Mouse (Mus musculus) limb, embryonic 14.5 days (tissue): ENCODE results near the gene Taf10. TPM values are rescaled to one million over a fixed set of nuclear protein-coding genes. Genes with fewer than 3 reads are reported as not detected.

ENCODE experiments used
- ATAC-seq: fragments of 200-750 bp; cut with Nextera tagmentation; 2 replicates; pipeline ENCODE4 v1.8.0; 2017; ENCODE audit warnings: low read depth, moderate number of reproducible peaks, moderate TSS enrichment; ENCODE audit not compliant: low FRiP score
- DNase-seq: peaks from one replicate; pipeline ENCODE4 v3.0.0-alpha.2; 2015; ENCODE audit warnings: low spot score
- H3K27ac ChIP-seq: fragments of 300-500 bp; sonication (generic); replicated peaks from 2 replicates; pipeline ENCODE4 v1.5.1; 2014; ENCODE audit warnings: low read depth, mild to moderate bottlenecking, low read length, moderate library complexity, mixed read lengths
- H3K27me3 ChIP-seq: fragments of 300-500 bp; sonication (generic); 2 replicates; pipeline ENCODE4 v1.6.1; 2014; ENCODE audit warnings: low read length, mixed read lengths; ENCODE audit not compliant: control insufficient read depth, insufficient read depth
- H3K36me3 ChIP-seq: fragments of 300-500 bp; sonication (generic); 2 replicates; pipeline ENCODE4 v1.6.1; 2014; ENCODE audit warnings: mild to moderate bottlenecking, low read length, moderate library complexity, mixed read lengths; ENCODE audit not compliant: control insufficient read depth, insufficient read depth
- H3K4me1 ChIP-seq: fragments of 300-500 bp; sonication (generic); 2 replicates; pipeline ENCODE4 v1.6.1; 2014; ENCODE audit warnings: antibody characterized with exemption, low read length, mixed read lengths; ENCODE audit not compliant: control insufficient read depth, insufficient read depth
- H3K4me2 ChIP-seq: fragments of 300-500 bp; sonication (generic); replicated peaks from 2 replicates; pipeline ENCODE4 v1.6.1; 2014; ENCODE audit warnings: low read depth, mild to moderate bottlenecking, low read length, moderate library complexity; ENCODE audit not compliant: severe bottlenecking
- H3K4me3 ChIP-seq: fragments of 300-500 bp; sonication (generic); replicated peaks from 2 replicates; pipeline ENCODE4 v1.5.1; 2014; ENCODE audit warnings: low read length
- H3K9ac ChIP-seq: fragments of 300-500 bp; sonication (generic); 2 replicates; pipeline ENCODE4 v1.6.1; 2014; ENCODE audit warnings: mild to moderate bottlenecking, low read depth, low read length, moderate library complexity; ENCODE audit not compliant: severe bottlenecking
- H3K9me3 ChIP-seq: fragments of 300-500 bp; sonication (generic); 2 replicates; pipeline ENCODE4 v1.6.1; 2016; ENCODE audit warnings: low read length; ENCODE audit not compliant: control insufficient read depth
- POLR2A ChIP-seq: fragments of 200-500 bp; IDR thresholded peaks from 2 replicates; pipeline ENCODE4 v1.8.0; 2012; ENCODE audit warnings: inconsistent platforms, mild to moderate bottlenecking, moderate library complexity, borderline replicate concordance; ENCODE audit not compliant: insufficient read depth, insufficient read length; ENCODE audit errors: extremely low read depth
- WGBS: fragments of 180-500 bp; shearing (Covaris S2); extraction: QIAGEN DNeasy Blood & Tissue Kit; methylation state at CpG from one replicate; pipeline ENCODE4 v1.1.7; 2014; 5-methylcytosine and 5-hydroxymethylcytosine counted together
- polyA plus RNA-seq, 2 experiments: library from polyadenylated mRNA; depleted of rRNA in 1 of 2; stranded (reverse) in 1 of 2; unstranded in 1 of 2; fragments of >200 nt; fragmentation: Nextera tagmentation in 1 of 2; extraction: Ambion mirVana in 1 of 2; gene quantifications; 2 replicates each; pipeline versions ENCODE4 v1.2.1 to v1.2.3; 2012 to 2014

Gene Taf10
- polyA plus RNA-seq, 2 experiments, result 163 to 251 TPM

GRCm38 (mm10) chr7:105708733-105709132 is 35.4 kb downstream of the Taf10 start:
- H3K4me3 ChIP-seq, result no peak overlapping the region
- no peak overlapping the region for H3K27ac ChIP-seq
- no peak overlapping the region for H3K4me2 ChIP-seq
- no peaks in the 10 kb centered on the region for H3K36me3 ChIP-seq
- DNase-seq, result no peak
- WGBS, result 96% methylated on average over 5 of the region's 5 CpGs
- no peaks in the 10 kb centered on the region for H3K4me1 ChIP-seq
- no peak for ATAC-seq
- no peak overlapping the region for H3K9ac ChIP-seq
- TF ChIP-seq POLR2A, result no peak
- H3K27me3 ChIP-seq, result no peaks in the 10 kb centered on the region
- no peaks in the 10 kb centered on the region for H3K9me3 ChIP-seq

- Histone ChIP-seq H3K4me1 (no peaks in the 10 kb centered on the region), H3K27ac (no peak overlapping the region), H3K4me2 (no peak overlapping the region), H3K27me3 (no peaks in the 10 kb centered on the region), H3K4me3 (no peak overlapping the region), H3K9me3 (no peaks in the 10 kb centered on the region), H3K9ac (no peak overlapping the region), H3K36me3 (no peaks in the 10 kb centered on the region)
- DNase-seq, result no peak
- TF ChIP-seq POLR2A, result no peak
- 83% methylated on average over 4 of the region's 4 CpGs for WGBS
- ATAC-seq, result no peak
Measured at GRCm38 (mm10) chr7:105703816-105704215, 40.3 kb downstream of the Taf10 start.

GRCm38 (mm10) chr7:105703184-105703583 is 41.0 kb downstream of the Taf10 start:
- ATAC-seq (no peak), DNase-seq (no peak)
- no peaks in the 10 kb centered on the region for H3K4me1 ChIP-seq
- no peaks in the 10 kb centered on the region for H3K36me3 ChIP-seq
- no peak overlapping the region for H3K9ac ChIP-seq
- no peak overlapping the region for H3K27ac ChIP-seq
- H3K9me3 ChIP-seq, result no peaks in the 10 kb centered on the region
- no peak overlapping the region for H3K4me2 ChIP-seq
- 87% methylated on average over 16 of the region's 16 CpGs for WGBS
- H3K4me3 ChIP-seq, result no peak overlapping the region
- no peaks in the 10 kb centered on the region for H3K27me3 ChIP-seq
- no peak for TF ChIP-seq POLR2A

- Histone ChIP-seq H3K27ac (no peak overlapping the region), H3K4me3 (no peak overlapping the region), H3K4me2 (no peak overlapping the region), H3K36me3 (no peaks in the 10 kb centered on the region), H3K27me3 (no peaks in the 10 kb centered on the region), H3K9me3 (no peaks in the 10 kb centered on the region), H3K9ac (no peak overlapping the region), H3K4me1 (no peaks in the 10 kb centered on the region)
- no peak for TF ChIP-seq POLR2A
- no peak for DNase-seq
- 79% methylated on average over 1 of the region's 1 CpGs for WGBS
- ATAC-seq, result no peak
Measured at GRCm38 (mm10) chr7:105690875-105691274, 53.3 kb downstream of the Taf10 start.

Other genes with a start within 250 kb of the Taf10 start
- gene Smpd1, start 190.0 kb downstream of the Taf10 start, polyA plus RNA-seq (2012; rRNA removed), result 33.7 and 45.5 TPM in 2 replicates
- gene Smpd1, start 190.0 kb downstream of the Taf10 start, polyA plus RNA-seq (2014; fragmentation: Nextera tagmentation; extraction: Ambion mirVana), result 49.5 and 52.3 TPM in 2 replicates
- 55.1 and 80.3 TPM in 2 replicates for gene Apbb1, start 162.7 kb downstream of the Taf10 start, polyA plus RNA-seq (2012; rRNA removed)
- 30.3 and 34.5 TPM in 2 replicates for gene Apbb1, start 162.7 kb downstream of the Taf10 start, polyA plus RNA-seq (2014; fragmentation: Nextera tagmentation; extraction: Ambion mirVana)
- 0.96 and 1.1 TPM in 2 replicates for gene Hpx, start 144.2 kb downstream of the Taf10 start, polyA plus RNA-seq (2012; rRNA removed)
- 0.26 TPM in 1 of 2 replicates, not detected in the other for gene Hpx, start 144.2 kb downstream of the Taf10 start, polyA plus RNA-seq (2014; fragmentation: Nextera tagmentation; extraction: Ambion mirVana)
- gene Trim3, start 110.8 kb downstream of the Taf10 start, polyA plus RNA-seq (2012; rRNA removed), result 68.3 and 77.4 TPM in 2 replicates
- gene Trim3, start 110.8 kb downstream of the Taf10 start, polyA plus RNA-seq (2014; fragmentation: Nextera tagmentation; extraction: Ambion mirVana), result 35.1 and 37.0 TPM in 2 replicates
- 136 and 176 TPM in 2 replicates for gene Timm10b, start 104.3 kb downstream of the Taf10 start, polyA plus RNA-seq (2012; rRNA removed)
- gene Timm10b, start 104.3 kb downstream of the Taf10 start, polyA plus RNA-seq (2014; fragmentation: Nextera tagmentation; extraction: Ambion mirVana), result 176 and 202 TPM in 2 replicates
- gene Arfip2, start 103.9 kb downstream of the Taf10 start, polyA plus RNA-seq (2012; rRNA removed), result 181 and 182 TPM in 2 replicates
- 106 and 110 TPM in 2 replicates for gene Arfip2, start 103.9 kb downstream of the Taf10 start, polyA plus RNA-seq (2014; fragmentation: Nextera tagmentation; extraction: Ambion mirVana)
- gene Gm45799, start 103.8 kb downstream of the Taf10 start, polyA plus RNA-seq (2012; rRNA removed), result 173 and 186 TPM in 2 replicates
- gene Gm45799, start 103.8 kb downstream of the Taf10 start, polyA plus RNA-seq (2014; fragmentation: Nextera tagmentation; extraction: Ambion mirVana), result 37.8 and 40.4 TPM in 2 replicates
- gene Dnhd1, start 93.5 kb downstream of the Taf10 start, polyA plus RNA-seq (2012; rRNA removed), result 10.9 and 12.1 TPM in 2 replicates
- 1.4 and 1.8 TPM in 2 replicates for gene Dnhd1, start 93.5 kb downstream of the Taf10 start, polyA plus RNA-seq (2014; fragmentation: Nextera tagmentation; extraction: Ambion mirVana)
- 317 and 333 TPM in 2 replicates for gene Ilk, start 7.8 kb downstream of the Taf10 start, polyA plus RNA-seq (2012; rRNA removed)
- 353 and 358 TPM in 2 replicates for gene Ilk, start 7.8 kb downstream of the Taf10 start, polyA plus RNA-seq (2014; fragmentation: Nextera tagmentation; extraction: Ambion mirVana)
- gene Rrp8, start 7.0 kb downstream of the Taf10 start, polyA plus RNA-seq (2012; rRNA removed), result 23.9 and 27.6 TPM in 2 replicates
- 31.0 and 34.6 TPM in 2 replicates for gene Rrp8, start 7.0 kb downstream of the Taf10 start, polyA plus RNA-seq (2014; fragmentation: Nextera tagmentation; extraction: Ambion mirVana)
- 58.5 and 79.8 TPM in 2 replicates for gene Tpp1, start 7.9 kb upstream of the Taf10 start, polyA plus RNA-seq (2012; rRNA removed)
- 64.8 and 64.9 TPM in 2 replicates for gene Tpp1, start 7.9 kb upstream of the Taf10 start, polyA plus RNA-seq (2014; fragmentation: Nextera tagmentation; extraction: Ambion mirVana)
- gene Dchs1, start 43.3 kb upstream of the Taf10 start, polyA plus RNA-seq (2012; rRNA removed), result 48.6 and 72.0 TPM in 2 replicates
- 28.5 and 34.7 TPM in 2 replicates for gene Dchs1, start 43.3 kb upstream of the Taf10 start, polyA plus RNA-seq (2014; fragmentation: Nextera tagmentation; extraction: Ambion mirVana)
- gene Mrpl17, start 66.7 kb upstream of the Taf10 start, polyA plus RNA-seq (2012; rRNA removed), result 247 and 307 TPM in 2 replicates
- 315 and 337 TPM in 2 replicates for gene Mrpl17, start 66.7 kb upstream of the Taf10 start, polyA plus RNA-seq (2014; fragmentation: Nextera tagmentation; extraction: Ambion mirVana)
- gene Gm4070, start 209.6 kb upstream of the Taf10 start, polyA plus RNA-seq (2012; rRNA removed), result 0.17 and 0.63 TPM in 2 replicates
- gene Gm4070, start 209.6 kb upstream of the Taf10 start, polyA plus RNA-seq (2014; fragmentation: Nextera tagmentation; extraction: Ambion mirVana), result 0.48 TPM in 1 of 2 replicates, not detected in the other